Mouse (Mus musculus) monocyte, adult 5-6 weeks (primary cell): ENCODE results near the gene Nol9. TPM values are rescaled to one million over a fixed set of nuclear protein-coding genes. Genes with fewer than 3 reads are reported as not detected.

ENCODE experiments used
- ATAC-seq: fragments of 153-309, 156-312 bp; replicated peaks from 2 replicates; pipeline ENCODE4 v1.8.0; 2017; ENCODE audit warnings: mild to moderate bottlenecking; ENCODE audit not compliant: low TSS enrichment, insufficient number of reproducible peaks, severe bottlenecking, poor library complexity, low FRiP score
- total RNA-seq: library from RNA; stranded (forward); fragments of 200-1000, 200-491, 200-594 nt; gene quantifications from 3 replicates; pipeline ENCODE4 v1.2.3, GENCODE M21; 2017

The Nol9 gene
- total RNA-seq, 1 experiment from 2014 or later = 16.9 TPM

DNA sequence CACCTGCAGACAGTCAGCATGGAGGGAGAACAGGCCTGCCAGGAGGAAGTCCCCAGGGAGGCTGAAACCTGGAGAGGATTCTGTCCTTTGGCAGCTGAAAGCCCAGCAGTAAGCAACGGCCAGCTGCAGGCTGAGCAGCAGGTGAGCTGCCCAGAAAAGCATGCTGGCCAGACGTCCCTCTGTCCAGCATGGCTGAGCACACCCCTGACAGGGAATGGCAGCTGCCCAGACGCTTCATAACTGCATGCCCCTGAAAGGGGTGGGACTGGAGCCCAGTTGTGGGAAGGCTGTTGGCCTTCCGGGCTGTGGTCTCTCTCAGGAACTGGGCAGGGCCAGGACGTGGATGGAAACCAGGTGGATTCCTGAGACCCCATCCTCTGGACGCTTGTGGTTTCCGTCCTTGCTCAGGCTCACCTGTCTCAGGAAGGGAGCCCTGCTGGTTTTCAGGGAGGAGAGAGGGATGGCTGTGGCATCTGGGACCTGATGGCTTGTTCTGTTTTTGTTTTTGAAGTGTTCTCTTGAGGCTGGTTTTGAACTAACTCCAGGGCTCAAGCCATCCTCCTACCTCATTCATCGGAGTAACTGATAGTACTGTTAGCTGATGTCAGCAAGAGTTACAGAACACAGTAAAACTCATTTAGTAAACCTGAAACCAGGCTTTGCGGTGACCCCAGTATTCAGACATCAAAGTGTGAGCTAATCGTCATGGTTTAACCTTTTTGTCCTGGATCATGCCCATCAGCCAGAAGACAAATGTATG is 716 bp upstream of the Nol9 start, which contains the start of gene Tas1r1:
Tas1r1 (minus strand) TSS at position 344 of the 760 bp plus-strand sequence.
- no peak for ATAC-seq

GRCm38 (mm10) chr4:152039831-152040310 is 750 bp downstream of the Nol9 start:
- no peak for ATAC-seq

DNA sequence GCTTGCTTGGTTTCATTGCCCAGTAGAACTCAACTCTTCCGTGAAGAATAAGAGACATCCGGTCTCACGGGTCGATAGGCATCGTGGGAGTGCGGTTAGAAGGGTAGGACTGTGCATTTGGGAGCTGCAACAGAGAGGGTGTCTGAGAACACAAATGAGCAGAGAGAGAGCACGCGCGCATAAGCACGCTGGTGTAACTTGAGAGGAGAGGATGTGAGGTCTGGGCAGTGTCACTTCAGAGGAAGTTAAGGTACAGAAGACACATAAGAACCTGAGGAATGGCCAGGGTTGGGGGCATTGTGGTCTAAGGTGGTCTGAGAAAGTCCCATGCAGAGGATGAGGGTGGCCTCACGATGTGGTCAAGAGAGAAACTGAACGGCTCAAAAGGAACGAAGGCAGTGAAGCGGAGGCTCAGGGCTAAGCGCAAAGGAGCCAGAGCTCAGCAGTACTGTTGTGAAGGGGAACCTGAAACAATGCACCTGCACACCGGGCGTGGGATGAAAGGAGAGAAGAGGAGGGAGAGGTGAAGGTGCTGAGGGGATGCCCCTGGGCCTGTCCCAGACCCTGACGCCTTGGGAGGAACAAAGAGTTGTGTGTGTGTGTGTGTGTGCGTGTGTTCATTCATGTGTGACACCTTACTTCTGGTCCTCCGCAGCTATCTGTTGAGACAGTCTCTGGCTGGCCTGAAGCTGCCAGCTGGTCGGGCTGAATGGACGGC is 3.0 kb downstream of the Nol9 start:
- no peak for ATAC-seq

DNA sequence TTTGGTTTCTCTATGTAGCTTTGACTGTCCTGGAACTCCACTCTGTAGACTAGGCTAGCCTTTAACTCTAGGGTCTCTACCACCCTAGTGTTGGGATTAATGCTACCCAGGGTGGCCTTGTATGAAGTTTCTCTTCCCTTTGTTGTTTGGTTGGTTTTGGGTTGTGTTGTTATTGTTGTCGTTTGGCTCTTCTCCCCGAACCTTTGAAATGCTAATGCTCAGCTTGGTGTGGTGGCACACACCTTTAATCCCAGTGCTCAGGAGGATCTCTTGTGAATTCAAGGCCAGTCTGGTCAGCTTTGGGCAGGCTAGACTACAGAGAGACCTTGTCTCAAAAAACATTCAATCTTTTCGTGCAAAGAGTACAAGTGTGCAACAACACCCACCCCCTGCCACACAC is 4.0 kb downstream of the Nol9 start:
- no peak for ATAC-seq

DNA sequence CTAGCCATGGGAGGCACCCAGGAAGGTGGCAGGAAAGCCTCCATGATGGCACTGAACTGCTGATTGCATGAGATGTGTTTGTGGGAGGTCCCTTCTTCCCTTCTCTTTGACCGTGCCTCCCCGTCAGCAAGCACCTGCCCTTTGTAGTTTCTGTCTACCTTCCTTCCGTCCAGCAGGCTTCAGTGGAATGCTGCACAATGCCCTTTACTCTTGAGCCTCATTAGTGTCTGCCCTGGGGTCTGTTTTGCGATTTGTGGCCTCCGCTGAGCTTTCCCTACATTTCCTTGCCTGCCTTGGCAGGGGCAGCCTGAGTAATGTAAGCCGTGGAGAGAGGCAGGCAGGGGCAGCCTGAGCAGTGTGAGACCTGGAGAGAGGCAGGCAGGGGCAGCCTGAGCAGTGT is 5.5 kb downstream of the Nol9 start:
- ATAC-seq = no peak

DNA sequence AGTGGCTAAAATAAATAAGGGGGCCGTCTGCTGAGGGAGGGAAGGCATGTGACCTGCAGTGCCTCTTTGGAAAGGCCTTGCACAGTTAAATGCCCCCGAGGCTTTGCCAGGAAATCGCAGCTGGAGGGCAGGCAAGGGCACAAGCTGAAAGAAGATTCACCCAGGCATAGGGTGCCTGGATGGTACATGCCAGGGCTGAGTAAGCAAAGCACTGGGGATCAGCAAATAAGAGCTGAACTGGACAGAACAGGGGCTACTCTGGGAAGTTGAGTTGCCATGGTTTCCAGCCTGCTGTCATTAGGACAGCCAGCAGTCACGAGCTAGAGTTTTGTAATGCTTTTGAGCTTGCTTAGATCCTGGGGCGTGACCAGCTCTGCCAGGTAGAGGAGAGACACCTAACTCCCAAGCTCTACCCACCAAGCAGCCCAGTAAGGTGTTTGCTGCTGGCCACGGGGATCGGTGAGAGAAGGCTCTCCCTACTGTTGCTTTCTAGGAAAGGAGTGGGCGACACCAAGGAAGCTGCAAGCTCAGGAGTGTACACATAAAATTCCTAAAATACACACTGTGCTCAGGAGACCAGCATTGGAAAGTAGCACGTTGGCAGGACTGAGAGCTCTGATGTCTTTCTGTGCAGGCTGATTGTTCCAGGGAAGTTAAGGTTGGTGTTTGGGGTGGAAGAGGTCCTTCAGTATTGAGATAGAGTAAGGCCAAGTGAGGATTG is 23.4 kb downstream of the Nol9 start:
- ATAC-seq = no peak

- ATAC-seq = 0 out of 2 replicates have a peak, but pooled peaks have one; percentile 14
Observed at GRCm38 (mm10) chr4:152067280-152067679, 28.2 kb downstream of the Nol9 start.

DNA sequence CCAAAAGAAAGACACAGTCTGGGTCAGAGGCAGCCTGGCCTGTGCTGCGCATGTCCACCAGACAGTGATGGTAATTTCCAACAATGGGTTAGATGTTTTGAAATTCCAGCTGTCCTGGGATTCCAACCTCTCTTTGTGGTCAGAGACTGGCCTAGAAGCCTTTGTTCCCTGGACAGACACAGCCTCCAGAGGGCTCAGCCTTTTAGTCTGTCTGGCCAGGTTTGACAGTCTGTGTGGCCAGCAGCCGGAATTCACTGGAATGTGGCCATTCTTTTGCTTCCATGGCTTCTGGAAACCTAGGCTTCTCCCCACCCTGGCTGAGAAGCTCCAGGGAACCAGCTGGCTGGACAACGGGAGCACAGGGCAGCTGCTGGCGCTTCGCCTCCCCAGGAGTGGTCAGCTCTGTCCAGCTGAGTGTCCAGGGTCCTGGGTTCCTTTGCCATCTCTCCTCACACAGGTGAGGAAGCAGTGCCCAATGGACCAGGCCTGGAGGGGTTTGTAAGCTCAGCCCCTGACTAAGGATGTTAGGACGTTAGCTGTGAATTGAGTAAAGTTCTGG is 29.1 kb downstream of the Nol9 start:
- no peak for ATAC-seq

DNA sequence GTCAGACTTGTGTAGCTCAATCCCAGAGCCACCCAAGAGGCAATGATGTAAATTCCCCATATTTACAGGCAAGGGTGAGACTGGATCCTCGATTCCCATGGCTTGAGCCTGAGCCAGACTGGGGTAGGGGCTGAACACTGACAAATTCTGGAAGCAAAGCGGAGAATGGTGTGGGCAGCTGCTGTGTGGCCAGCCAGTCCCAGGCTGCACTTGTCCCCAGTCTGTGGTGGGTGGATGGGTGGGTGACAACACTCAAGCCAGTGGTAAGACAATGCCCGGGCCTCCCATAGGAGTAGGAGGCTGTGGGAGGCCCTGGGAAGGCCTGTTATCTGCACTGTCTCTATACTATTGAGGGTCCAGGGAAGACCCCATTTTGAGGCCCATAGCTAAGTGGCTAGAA is 30.1 kb downstream of the Nol9 start:
- ATAC-seq = no peak

- no peak for ATAC-seq
Observed at GRCm38 (mm10) chr4:152070494-152071396, 31.6 kb downstream of the Nol9 start.

- ATAC-seq = no peak
Observed at GRCm38 (mm10) chr4:152072121-152072601, 33.0 kb downstream of the Nol9 start, which contains the start of gene Plekhg5. TSS of gene Plekhg5 (plus strand) at chr4:152072498.

DNA sequence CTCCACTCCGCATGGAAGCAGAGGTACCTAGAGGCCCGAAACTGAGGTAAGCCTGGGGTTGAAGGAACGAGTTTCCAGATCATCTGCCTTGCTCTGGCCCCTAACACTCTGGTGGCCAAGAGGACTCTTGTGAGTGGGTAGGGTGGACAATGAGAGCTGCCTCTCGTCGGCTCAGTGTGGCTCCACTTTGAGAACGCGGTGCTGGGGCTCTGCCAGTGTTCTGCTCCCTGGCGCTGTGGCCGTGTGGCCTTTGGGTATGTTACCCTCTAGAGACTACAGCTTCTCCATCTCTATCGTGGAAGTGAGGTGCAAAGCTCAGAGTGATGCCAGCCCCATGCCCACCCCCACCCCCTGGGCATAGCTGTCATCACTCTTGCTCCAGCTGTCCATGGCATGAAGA is 33.5 kb downstream of the Nol9 start:
- ATAC-seq = no peak

DNA sequence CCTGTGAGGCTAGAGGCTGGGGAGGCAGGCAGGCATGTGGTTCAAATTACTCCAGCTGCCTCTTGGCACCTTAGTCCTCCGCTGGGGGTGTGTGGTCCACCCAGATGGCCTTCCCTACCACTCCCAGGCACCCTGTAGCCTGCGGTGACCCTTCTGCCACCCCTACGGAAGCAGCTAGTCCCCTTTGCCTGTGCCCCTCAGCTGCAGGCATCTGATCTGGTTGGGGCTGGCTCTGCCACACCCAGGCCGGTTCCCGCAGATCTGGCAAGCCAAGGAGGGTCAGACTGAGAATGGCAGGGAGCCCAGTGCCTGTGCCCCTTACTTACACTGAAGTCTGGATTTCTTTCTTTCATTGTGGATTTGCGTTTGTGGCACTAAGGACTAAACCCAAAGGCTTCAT is 34.6 kb downstream of the Nol9 start:
- ATAC-seq = no peak

GRCm38 (mm10) chr4:152074548-152074947 is 35.4 kb downstream of the Nol9 start:
- ATAC-seq = no peak

DNA sequence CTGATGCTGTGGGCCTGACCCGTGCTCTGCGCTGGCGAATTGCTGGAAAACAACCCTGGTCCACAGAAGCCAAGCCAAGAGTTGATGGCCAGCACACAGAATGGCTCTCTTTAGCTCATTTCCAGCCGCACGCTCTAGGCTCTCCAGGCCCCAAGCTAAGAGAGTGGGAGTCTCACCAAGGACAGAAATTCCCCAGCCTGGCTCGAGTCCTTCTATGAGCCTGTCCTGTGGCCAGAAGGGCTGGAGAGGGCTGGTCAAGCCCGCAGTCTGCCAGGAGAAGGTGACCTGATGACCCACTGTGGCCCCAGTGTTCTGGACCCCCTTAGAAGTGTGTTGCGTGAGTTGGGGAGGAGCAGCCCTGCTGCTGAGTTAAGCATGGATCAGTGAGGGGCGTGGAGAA is 38.1 kb downstream of the Nol9 start:
- no peak for ATAC-seq

DNA sequence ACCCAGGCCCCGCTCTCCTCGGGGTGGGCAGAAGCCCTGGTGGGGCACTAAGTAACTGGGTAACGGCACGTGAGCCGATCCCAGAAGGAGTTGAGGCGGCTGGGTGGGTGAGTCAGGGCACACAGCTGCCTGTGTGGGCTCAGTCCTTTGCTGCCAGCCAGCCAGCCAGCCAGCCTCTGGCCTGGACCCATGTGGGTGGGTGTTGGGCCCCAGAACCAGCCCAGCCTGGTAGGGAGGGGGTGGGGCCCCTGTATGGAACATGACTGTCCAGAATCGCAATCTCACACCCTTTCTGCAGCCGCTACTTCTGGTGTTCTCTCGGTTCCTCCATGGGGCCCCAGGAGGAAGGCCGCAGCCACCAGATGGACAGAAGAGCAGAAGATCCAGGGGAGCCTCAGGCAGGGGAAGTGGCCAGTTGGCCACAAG is 39.0 kb downstream of the Nol9 start:
- ATAC-seq = 0 out of 2 replicates have a peak, but pooled peaks have one; percentile 62

DNA sequence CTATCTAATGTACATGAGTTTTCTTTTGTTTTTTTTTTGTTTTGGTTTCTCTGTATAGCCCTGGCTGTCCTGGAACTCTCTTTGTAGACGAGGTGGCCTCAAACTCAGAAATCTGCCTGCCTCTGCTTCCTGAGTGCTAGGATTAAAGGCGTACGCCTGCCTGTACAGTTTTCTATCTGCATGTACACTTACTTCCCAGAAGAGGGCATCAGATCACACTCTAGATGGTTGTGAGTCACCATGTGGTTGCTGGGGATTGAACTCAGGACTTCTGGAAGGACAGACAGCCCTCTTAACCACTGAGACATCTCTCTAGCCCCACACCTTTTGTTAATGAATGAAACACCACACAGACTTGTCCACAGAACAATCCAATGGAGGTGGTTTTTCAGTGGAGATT is 40.1 kb downstream of the Nol9 start:
- no peak for ATAC-seq

- ATAC-seq = no peak
Observed at GRCm38 (mm10) chr4:152079931-152080330, 40.8 kb downstream of the Nol9 start.
